Mouse (Mus musculus): Measurements from ENCODE around the gene Cacng7. TPM values are rescaled to one million over a fixed set of nuclear protein-coding genes. Genes with fewer than 3 reads are reported as not detected.

Cacng7 gene
- polyA plus RNA-seq, 1 experiment from 2014 or later: 4.3 TPM

DNA sequence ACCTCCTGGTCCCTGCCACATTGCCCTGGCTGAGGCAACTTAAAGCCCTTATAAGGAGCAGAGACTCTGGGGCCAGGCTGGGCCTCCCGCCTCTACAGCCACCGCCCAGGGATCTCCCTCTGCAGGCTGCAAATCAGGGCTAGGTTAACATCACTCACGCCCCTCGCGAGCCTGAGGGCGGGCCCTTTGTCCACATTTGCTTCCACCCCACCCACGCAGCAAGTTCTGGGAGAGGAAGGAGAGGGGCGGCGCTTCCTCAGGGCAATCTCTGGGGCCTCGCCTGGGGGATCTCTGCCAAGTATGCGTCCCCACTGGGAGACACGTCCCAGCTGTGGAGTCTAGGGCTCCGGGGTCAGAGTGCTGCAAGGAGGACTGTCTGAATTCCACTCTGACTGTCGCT lies 40.0 kb upstream of the Cacng7 start:
- Histone ChIP-seq H3K4me3 (peak overlapping the region; percentile 27), H3K9me3 (no peaks in the 10 kb centered on the region), H3K27ac (no peak overlapping the region), H3K27me3 (no peaks in the 10 kb centered on the region), H3K4me1 (replicated peaks) (peaks cover 40% of the 10 kb centered on the region), H3K36me3 (peaks cover 39% of the 10 kb centered on the region), H3K4me2 (peak overlapping the region; percentile 47), H3K9ac (peak overlapping the region; percentile 60)
- ATAC-seq (ENCODE audit: low FRiP score): no peak
- WGBS: 4% methylated on average over 14 of the region's 14 CpGs

DNA sequence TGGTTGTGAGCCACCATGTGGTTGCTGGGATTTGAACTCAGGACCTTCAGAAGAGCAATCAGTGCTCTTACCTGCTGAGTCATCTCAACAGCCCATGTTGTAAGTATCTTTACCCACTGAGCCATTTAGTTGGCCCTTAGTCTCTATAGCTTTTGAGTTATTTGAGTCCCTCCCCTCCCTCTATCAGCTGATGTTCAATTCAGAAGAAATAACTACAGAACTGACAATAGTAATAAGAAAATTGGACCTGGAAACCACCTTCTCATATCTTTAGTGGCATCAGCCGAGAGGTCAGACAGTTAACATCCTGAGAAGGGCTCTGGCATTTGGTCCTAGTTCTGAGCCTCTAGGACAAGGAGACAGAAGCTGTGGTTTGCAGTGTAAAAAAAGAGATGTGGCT lies 38.0 kb upstream of the Cacng7 start:
- Histone ChIP-seq H3K27me3 (peaks cover 4% of the 10 kb centered on the region), H3K4me3 (no peak overlapping the region), H3K9me3 (no peaks in the 10 kb centered on the region), H3K4me1 (replicated peaks) (peaks cover 41% of the 10 kb centered on the region), H3K36me3 (peaks cover 52% of the 10 kb centered on the region), H3K4me2 (no peak overlapping the region), H3K9ac (no peak overlapping the region), H3K27ac (no peak overlapping the region)
- WGBS: 91% methylated on average over 1 of the region's 1 CpGs
- no peak for ATAC-seq (ENCODE audit: low FRiP score)

DNA sequence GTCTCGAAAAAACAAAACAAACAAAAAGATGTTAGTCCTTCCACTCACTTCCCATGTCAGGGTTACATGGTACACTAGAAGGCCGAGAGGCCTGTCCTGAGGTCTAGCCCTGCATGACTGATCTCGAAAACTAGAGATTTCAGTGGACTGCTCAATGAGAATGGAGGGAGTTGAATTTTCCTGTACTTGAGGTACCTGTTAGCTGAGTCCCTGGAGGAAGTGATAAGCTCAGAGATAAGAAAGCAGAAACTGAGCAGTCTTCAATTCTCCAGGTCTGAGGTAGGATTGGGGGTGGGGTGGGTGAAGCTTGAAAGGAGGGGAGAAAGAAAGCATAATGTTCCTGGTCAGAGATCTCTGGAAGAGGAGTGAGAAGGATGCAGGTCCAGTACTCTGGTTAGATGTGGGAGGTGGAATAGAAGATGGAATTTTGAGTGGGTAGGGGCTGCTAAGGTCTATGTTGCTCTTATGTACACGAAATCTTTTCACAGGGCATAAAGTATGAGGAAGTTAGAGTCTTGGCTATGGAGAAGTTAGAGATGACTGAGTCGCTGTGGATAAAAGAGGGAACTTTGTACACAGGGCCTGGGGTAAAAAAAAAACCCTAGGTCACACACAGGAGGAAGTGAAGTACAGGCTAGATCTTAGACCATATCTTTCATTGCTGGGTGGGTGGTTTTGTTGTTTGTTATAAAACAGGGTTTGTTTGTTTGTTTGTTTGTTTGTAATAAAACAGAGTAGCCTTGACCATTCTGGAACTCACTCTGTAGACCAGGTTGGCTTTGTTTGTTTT lies 37.2 kb upstream of the Cacng7 start:
- no peak for ATAC-seq (ENCODE audit: low FRiP score)
- no peaks in the 10 kb centered on the region for H3K9me3 ChIP-seq
- H3K4me1 ChIP-seq (replicated peaks): peaks cover 39% of the 10 kb centered on the region
- H3K4me2 ChIP-seq: no peak overlapping the region
- H3K9ac ChIP-seq: no peak overlapping the region
- 94% methylated on average over 5 of the region's 5 CpGs for WGBS
- H3K4me3 ChIP-seq: no peak overlapping the region
- no peak overlapping the region for H3K27ac ChIP-seq
- H3K27me3 ChIP-seq: peaks cover 11% of the 10 kb centered on the region
- H3K36me3 ChIP-seq: peaks cover 53% of the 10 kb centered on the region

DNA sequence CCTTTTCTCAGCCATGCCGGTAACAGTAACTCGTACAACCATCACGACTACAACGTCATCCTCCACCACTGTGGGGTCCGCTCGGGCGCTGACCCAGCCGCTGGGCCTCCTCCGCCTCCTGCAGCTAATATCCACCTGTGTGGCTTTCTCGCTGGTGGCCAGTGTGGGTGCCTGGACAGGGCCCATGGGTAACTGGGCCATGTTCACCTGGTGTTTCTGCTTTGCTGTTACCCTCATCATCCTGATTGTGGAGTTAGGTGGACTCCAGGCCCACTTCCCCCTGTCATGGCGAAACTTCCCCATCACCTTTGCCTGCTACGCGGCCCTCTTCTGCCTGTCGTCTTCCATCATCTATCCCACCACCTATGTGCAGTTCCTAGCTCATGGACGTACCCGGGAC lies 36.0 kb upstream of the Cacng7 start:
- no peaks in the 10 kb centered on the region for H3K9me3 ChIP-seq
- no peak overlapping the region for H3K4me3 ChIP-seq
- H3K36me3 ChIP-seq: peaks cover 53% of the 10 kb centered on the region
- H3K4me2 ChIP-seq: no peak overlapping the region
- no peak for ATAC-seq (ENCODE audit: low FRiP score)
- H3K4me1 ChIP-seq (replicated peaks): peaks cover 29% of the 10 kb centered on the region
- WGBS: 95% methylated on average over 16 of the region's 16 CpGs
- H3K9ac ChIP-seq: no peak overlapping the region
- H3K27ac ChIP-seq: no peak overlapping the region
- H3K27me3 ChIP-seq: peaks cover 22% of the 10 kb centered on the region

DNA sequence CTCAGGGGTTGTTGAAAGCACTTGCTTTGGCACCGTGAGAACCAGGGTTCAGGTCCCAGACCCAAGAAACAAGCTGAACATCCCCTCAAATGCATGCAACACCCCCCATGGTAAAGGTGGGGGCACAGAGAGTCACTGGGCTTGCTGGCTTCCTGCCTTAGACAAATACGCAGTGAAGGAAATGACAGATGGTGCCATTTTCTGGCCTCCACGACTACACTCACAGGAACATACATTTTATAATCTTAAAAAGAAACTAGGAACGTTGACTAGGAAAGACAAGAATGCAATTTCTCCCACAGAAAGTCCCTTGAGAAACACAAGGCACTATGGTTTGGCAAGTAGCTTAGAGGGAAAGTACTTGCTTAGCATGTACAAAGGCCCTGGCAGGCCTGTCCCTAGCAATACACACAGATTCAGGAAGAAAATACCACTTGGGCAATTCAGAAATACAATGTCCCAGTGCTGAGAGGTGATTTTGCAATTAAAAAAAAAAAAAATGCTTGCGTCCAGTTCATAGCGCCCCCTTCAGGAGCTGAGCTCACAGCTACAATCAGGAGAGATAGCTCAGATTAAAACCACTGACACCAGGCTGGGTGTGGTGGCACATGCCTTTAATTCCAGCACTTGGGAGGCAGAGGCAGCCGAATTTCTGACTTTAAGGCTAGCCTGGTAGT lies 32.7 kb upstream of the Cacng7 start:
- peaks cover 45% of the 10 kb centered on the region for H3K4me1 ChIP-seq (replicated peaks)
- ATAC-seq (ENCODE audit: low FRiP score): no peak
- H3K9me3 ChIP-seq: no peaks in the 10 kb centered on the region
- H3K4me2 ChIP-seq: no peak overlapping the region
- H3K27ac ChIP-seq: no peak overlapping the region
- H3K36me3 ChIP-seq: peaks cover 38% of the 10 kb centered on the region
- H3K4me3 ChIP-seq: no peak overlapping the region
- 58% methylated on average over 7 of the region's 7 CpGs for WGBS
- peaks cover 47% of the 10 kb centered on the region for H3K27me3 ChIP-seq
- H3K9ac ChIP-seq: no peak overlapping the region

DNA sequence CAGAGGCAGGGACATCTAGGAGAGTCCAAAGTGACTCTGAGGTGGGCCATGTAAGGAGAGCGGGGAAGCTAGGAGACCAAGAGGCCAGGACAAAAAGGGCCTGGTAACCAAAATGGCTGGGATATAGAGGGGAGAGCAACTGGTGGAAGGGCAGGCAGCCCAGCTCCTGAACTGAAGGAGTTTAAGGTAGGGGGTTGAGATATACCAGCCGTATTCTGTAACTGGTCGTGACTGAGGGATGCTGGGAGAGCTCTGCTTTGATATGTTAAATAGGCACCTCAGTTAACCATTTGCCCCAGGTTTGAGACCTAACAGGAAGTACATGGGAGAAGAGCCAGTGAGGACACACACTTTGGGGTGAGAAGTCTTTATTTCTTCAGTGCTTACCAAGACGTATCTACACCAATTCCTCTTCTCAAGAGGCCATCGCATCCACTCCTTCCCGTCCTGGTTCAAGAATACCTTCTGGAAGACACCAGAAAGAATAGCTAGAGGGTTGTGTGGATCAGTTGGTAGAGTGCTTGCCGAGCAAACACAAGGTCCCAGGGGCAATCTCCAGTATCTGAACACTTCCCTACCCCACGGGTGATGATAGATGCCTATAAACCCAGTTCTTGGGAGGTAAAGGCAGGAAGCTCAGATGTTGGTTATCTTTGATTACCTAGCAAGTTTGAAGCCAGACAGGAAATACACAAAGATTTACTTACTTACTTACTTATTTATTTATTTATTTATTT lies 31.7 kb upstream of the Cacng7 start:
- no peak overlapping the region for H3K4me3 ChIP-seq
- peaks cover 30% of the 10 kb centered on the region for H3K36me3 ChIP-seq
- H3K4me1 ChIP-seq (replicated peaks): peaks cover 45% of the 10 kb centered on the region
- WGBS: 69% methylated on average over 8 of the region's 8 CpGs
- no peak overlapping the region for H3K9ac ChIP-seq
- ATAC-seq (ENCODE audit: low FRiP score): no peak
- H3K9me3 ChIP-seq: no peaks in the 10 kb centered on the region
- no peak overlapping the region for H3K27ac ChIP-seq
- H3K27me3 ChIP-seq: peaks cover 56% of the 10 kb centered on the region
- H3K4me2 ChIP-seq: peak overlapping the region; percentile 72; the same call in 1 of the 2 replicates

DNA sequence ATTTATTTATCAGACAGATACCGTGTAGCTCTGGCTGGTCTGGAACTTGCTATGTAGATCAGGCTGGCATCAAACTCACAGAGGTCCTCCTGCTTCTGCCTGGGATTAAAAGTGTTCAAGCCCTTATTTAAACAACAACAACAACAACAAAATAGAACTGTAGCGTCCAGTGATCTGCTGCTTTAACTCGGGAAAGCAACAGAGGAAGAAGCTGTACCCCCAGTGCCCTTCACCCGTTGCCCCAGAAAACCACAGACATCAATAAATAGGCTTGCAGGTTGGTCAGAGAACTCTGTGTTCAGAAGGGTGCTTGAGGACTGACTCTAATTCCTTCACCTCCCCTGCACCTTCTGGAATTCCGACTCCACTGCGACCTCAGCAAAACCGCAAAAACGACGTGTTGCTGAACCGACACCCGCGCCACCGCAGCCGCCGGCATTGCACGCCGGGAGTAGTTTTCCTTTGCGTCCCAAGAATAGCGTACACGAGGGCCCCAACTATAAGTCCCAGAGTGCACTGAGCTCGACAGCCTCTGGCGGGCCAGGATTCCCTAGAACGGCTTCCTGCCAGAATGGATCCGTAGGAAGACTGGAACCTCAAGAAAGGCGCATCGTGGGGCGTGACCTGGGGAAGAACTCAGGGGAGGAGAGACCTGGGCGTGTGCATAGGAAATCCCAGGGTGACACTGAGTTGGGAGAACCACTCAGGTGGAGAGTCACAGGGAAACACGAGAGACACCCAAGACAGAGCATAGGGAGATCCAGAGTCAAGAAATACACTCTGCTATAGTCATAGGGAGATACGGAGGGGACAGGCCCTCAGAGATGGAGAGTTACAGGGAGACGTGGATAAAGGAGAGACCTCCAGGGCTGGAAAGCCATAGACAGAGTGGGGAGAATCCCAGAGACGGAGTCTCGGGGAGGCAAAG lies 30.9 kb upstream of the Cacng7 start:
- ATAC-seq (ENCODE audit: low FRiP score): peak; percentile 36; the same call in 1 of the 2 replicates
- H3K9me3 ChIP-seq: no peaks in the 10 kb centered on the region
- peak overlapping the region; percentile 72 for H3K4me2 ChIP-seq
- peaks cover 22% of the 10 kb centered on the region for H3K36me3 ChIP-seq
- H3K27me3 ChIP-seq: peaks cover 60% of the 10 kb centered on the region
- peaks cover 45% of the 10 kb centered on the region for H3K4me1 ChIP-seq (replicated peaks)
- no peak overlapping the region for H3K27ac ChIP-seq
- peak overlapping the region; percentile 68; the same call in 1 of the 2 replicates for H3K9ac ChIP-seq
- WGBS: 8% methylated on average over 33 of the region's 33 CpGs
- H3K4me3 ChIP-seq: peak overlapping the region; percentile 44

DNA sequence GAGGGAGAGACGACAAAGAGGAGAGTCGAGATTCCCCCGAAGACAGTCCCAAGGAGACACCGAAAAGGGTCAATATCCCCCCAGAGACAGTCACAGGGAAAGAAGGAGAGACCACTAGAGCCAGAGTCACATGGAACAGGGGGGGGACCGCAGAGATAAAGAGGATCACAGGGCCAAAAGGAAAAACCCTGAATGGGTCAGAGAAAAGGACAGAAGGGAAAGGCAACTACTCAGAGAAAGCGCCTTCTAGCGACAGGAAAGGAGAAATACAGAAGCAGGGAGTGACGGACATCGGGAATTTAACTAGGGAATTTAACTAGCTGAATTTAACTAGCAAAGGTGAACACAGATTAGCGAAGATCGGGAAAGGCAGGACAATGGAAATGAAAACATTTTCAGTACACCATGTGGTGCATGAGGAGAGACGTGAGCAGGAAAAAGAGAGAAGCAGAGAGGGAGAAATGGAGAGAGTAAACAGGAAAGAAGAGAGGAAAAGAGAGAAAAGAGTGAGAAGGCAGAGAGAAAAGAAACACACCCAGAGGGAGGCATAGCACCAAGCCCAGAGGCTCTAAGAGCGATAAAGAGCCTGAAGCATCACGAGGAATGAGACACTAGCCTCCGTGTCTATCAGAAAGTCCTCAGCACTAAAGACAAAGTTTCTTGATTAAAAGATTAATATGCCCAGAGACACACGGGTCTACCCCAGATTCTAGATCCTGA lies 30.0 kb upstream of the Cacng7 start:
- Histone ChIP-seq H3K36me3 (peaks cover 14% of the 10 kb centered on the region), H3K9ac (peak overlapping the region; percentile 68), H3K27ac (no peak overlapping the region), H3K4me1 (replicated peaks) (peaks cover 40% of the 10 kb centered on the region), H3K9me3 (no peaks in the 10 kb centered on the region), H3K4me3 (peak overlapping the region; percentile 44), H3K27me3 (peaks cover 60% of the 10 kb centered on the region), H3K4me2 (peak overlapping the region; percentile 72)
- 3% methylated on average over 16 of the region's 16 CpGs for WGBS
- peak; percentile 34 for ATAC-seq (ENCODE audit: low FRiP score)

DNA sequence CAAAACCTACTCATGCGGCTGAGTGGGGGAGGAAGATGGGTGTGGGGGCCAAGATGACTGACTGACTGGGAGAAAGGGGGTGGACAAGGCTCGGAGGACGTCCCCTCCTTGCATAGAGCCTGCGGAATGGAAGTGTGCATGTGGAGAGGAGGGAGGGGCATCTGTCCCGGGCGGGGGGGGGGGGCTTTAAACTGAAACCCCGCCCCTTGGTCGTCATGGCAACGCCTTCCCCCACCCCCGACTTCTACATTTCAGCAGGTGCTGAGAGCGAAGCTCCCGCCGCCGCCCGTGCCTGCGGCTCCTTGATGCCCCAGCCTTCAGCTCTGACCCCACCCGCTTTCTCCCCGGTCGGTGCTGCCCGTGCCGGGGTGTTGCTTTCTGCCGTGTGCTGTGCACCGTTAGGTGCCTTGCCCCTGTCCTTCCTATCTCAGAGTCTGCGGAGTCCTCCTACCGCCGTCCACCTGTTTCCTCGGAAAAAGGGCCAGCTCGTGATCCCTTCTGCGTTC lies 29.4 kb upstream of the Cacng7 start:
- ATAC-seq (ENCODE audit: low FRiP score): peak; percentile 67
- no peaks in the 10 kb centered on the region for H3K9me3 ChIP-seq
- peak overlapping the region; percentile 72 for H3K4me2 ChIP-seq
- H3K27ac ChIP-seq: no peak overlapping the region
- peaks cover 11% of the 10 kb centered on the region for H3K36me3 ChIP-seq
- H3K4me1 ChIP-seq (replicated peaks): peaks cover 37% of the 10 kb centered on the region
- under 1% methylated on average over 27 of the region's 29 CpGs for WGBS
- peak overlapping the region; percentile 68 for H3K9ac ChIP-seq
- peak overlapping the region; percentile 44 for H3K4me3 ChIP-seq
- H3K27me3 ChIP-seq: peaks cover 60% of the 10 kb centered on the region

- peaks cover 35% of the 10 kb centered on the region for H3K4me1 ChIP-seq (replicated peaks)
- H3K9ac ChIP-seq: peak overlapping the region; percentile 68
- no peak overlapping the region for H3K27ac ChIP-seq
- peak overlapping the region; percentile 44 for H3K4me3 ChIP-seq
- H3K9me3 ChIP-seq: no peaks in the 10 kb centered on the region
- 6% methylated on average over 12 of the region's 12 CpGs for WGBS
- peak overlapping the region; percentile 72 for H3K4me2 ChIP-seq
- peak; percentile 49 for ATAC-seq (ENCODE audit: low FRiP score)
- H3K27me3 ChIP-seq: peaks cover 64% of the 10 kb centered on the region
- H3K36me3 ChIP-seq: peaks cover 6% of the 10 kb centered on the region
These were observed 29.0 kb upstream of the Cacng7 start for GRCm38 (mm10) chr7:3303789-3304188.

DNA sequence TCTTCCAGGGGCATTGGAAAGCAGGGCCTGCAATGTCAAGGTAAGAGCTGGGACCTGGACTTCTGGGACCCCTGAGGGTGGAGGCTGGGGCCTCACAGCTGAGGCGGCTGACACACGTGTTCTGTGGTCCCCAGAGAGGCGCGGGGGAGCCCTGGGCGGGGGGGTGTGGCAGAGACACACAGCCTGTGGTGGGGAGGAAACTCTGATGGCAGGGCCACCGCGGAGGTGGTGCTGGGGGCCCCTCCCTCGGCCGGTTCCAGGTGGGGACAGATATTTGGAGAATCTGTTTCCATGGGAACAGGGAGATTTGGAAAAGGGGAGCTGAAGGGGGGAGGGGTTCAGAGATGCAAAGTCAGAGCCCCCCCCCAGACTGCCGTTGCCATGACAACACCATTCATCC lies 28.5 kb upstream of the Cacng7 start:
- peaks cover 64% of the 10 kb centered on the region for H3K27me3 ChIP-seq
- H3K9ac ChIP-seq: peak overlapping the region; percentile 46
- peaks cover 35% of the 10 kb centered on the region for H3K4me1 ChIP-seq (replicated peaks)
- no peak overlapping the region for H3K27ac ChIP-seq
- peak; percentile 47; the same call in 1 of the 2 replicates for ATAC-seq (ENCODE audit: low FRiP score)
- H3K4me2 ChIP-seq: peak overlapping the region; percentile 72
- WGBS: 5% methylated on average over 8 of the region's 10 CpGs
- peaks cover 4% of the 10 kb centered on the region for H3K36me3 ChIP-seq
- H3K4me3 ChIP-seq: peak overlapping the region; percentile 44
- H3K9me3 ChIP-seq: no peaks in the 10 kb centered on the region

Measured in hindbrain, embryonic 13.5 days (tissue).